Mouse (Mus musculus) frontal cortex, postnatal 10 days (tissue): ENCODE measurements around the gene Tfpt.
A peak's percentile ranks its signal among the peaks of the same experiment; 100 is the strongest.

ENCODE experiments used
- DNase-seq, 2 experiments: peaks; one replicate each; pipeline ENCODE4 v3.0.0; 2022; ENCODE audit warnings: low spot score in 2 of 2, mixed read lengths in 1 of 2

Gene Tfpt

DNA sequence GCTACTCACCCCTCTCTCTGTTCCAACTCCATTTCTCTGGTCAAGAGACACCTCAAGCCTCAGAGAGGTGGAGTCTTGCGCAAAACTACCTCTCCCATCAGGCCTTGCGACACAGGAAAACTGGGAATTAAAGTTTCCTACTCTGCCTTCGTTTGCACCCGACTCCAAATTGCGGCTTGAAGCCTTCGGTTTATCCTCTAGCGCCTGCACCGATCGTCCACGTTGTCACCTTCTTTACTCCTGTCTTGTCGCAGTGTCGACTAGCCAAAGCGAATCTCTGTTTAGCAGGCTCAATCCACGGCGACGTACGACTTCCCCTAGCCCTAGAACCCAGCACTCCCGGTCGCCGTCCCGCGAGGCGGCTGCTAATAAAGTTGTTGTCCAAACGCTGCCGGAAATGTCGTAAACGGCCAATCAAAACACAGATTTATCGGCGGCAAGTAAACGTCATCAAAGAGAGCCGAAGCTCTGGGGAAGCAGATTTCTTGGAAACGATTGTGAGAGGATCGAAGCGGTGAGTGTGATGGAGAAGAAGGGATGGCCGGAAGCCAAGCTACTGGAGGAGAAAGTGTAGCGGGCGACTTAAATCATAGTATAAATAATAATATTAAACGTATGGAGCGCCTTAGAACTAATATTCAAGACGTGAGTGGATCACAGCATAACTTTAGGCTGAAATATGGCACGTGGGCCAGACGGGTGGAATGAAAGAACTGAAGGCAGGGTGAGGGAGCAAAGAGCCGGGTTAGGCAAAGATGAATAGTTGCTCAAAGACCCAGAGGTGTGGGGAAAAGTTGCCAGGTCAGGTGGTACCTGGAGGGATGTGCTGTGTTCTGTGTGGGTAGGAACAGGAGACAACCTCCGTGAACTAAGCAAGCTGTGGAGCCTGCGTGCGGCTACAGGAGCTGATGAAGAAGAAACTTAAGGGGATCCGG, at the start of gene Tfpt, which contains the start of gene Prpf31:
Gene Tfpt (minus strand): TSS at position 387 of the 935 bp plus-strand sequence.
Gene Prpf31 (plus strand): TSS at position 443 of the 935 bp plus-strand sequence.
- DNase-seq: peak; percentile 88 to 93

- DNase-seq: no peak
Measured at GRCm38 (mm10) chr7:3677342-3677741, 47.6 kb upstream of the Tfpt start, which contains the start of gene Tmc4. Tmc4 (minus strand) TSS chr7:3677553.

DNA sequence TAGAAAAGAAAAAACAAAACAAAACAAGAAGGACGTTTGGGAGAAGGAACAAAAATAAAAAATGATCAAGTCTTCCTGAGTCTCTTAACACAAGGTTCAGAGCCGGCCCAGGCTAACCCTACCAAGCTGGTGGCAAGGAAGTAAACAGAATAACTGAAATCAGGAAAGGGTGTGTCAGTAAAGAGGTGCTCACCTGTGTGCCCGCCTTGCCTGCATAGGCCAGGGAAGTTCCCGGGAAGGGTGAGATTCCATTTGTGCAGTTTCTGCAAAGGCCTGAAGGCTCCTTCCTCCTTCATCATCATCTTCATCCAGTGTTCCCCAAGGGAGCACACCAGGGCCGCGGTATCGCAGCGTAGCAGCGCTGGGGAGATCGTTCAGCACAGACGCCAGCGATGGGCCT, 46.6 kb upstream of the Tfpt start:
- DNase-seq: no peak

DNA sequence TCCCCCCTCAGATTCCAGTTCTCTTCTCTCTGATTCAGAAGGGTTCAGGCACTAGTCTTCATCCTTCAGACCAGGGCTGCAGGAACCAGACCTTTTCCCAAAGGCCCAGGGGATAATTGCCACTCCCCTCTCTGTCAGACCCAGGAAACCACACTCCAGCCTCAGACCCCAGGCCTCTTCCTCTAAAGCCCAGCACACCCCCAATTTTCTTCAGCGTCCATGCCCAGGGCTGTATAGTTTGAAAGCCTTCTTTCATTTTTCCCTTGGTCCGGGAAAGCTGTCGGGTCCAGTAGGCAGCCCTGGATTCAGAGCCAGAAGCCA, 45.5 kb upstream of the Tfpt start:
- DNase-seq: no peak

DNA sequence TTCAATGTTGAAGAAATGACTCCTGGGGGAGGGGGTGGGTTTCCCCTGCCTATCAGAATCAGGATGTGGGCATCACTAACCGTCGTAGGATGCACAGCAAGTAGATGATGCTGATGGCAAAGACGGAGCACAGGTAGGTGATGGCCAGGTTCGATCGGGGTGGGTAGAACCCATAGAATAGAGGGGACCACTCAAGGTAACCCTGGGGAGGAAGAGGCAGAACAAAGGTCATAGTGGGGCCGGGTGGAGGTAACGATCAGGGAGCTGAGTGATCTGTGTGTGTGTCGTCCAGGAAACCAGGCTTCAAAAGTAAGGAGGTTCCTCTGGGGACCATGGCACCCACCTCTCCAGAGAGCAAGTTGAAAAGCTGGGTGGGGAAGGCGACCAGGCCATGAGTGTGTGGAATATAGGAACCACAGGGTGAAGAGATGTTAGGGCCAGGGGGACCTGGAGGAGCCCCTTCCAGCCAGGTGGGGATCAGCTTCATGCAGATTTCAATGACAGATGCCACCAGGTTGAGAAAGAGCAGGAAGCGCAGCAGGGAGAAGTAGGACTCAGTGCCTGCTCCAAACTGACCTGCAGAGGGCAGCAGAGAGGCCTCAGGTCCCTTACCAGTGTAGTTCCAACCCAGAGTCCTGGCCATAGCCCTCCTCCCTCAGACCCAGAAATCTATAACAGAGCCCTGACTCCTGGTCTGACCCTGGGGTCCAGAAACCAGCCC, 44.9 kb upstream of the Tfpt start:
- DNase-seq: peak in 1 of 2 experiments; percentile 79

- DNase-seq: no peak
Measured at GRCm38 (mm10) chr7:3666921-3667391, 37.2 kb upstream of the Tfpt start.

- peak; percentile 95 to 97 for DNase-seq
Measured at GRCm38 (mm10) chr7:3665215-3666114, 35.7 kb upstream of the Tfpt start, which contains the start of gene Leng1. Leng1 (minus strand) TSS chr7:3665840.

GRCm38 (mm10) chr7:3664524-3665214, 34.9 kb upstream of the Tfpt start:
- no peak for DNase-seq

DNA sequence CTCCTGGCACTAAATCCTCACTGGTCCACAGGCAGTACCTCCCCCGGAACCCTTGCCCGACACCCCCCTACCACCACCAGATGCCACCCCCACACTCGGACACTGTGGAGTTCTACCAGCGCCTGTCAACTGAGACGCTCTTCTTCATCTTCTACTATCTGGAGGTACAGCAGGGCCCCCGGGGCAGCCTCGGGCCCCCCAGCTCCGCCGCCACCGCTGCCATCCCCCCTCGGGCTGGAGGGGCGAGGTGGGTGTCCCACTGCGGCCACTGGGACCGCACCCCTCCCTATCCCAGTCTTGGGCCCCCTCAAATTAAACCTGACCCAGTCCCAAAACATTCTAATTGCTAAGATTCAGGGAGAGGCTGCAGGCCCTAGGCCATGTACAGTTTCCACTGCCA, 28.8 kb upstream of the Tfpt start:
- DNase-seq: no peak

DNA sequence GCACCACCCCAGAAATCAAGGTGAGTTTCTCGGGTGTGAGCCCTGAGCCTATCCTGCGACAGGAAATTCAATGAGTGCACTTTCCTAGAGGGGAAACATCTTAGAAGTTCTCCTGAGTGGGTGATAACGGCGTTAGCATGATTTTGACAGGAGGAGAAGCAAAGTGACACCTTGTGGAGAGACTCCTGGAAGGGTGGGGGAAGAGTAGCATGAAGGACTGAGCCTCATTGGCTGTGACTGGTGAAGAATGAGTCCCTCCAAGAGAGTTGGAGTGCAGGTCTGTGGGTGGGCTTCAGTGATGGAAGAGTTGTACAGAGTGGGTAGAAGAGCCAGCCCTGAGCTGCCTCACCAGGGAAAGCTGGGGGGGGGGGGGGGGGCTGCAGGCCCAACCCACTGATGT, 27.2 kb upstream of the Tfpt start:
- no peak for DNase-seq

- no peak for DNase-seq
Measured at GRCm38 (mm10) chr7:3646641-3647040, 16.9 kb upstream of the Tfpt start.

DNA sequence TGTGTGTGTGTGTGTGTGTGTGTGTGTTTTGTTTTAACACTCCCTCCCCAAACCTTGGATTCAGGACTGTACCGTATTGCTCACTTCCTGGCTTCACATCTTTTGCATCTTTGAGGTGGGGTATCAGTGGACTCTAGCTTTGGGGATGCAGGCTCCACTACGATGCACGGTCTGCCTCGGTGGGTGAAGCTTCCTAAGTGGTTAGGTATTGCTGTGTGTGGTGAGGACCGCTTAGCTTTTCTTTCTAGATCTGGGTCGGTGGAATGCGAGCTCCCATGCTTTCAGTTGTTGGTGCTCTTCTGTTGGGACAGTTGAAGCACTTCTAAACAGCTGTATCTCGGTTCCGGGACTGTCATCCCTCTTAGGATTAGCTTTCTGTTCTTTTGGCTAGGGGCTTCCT, 16.5 kb upstream of the Tfpt start:
- no peak for DNase-seq

DNA sequence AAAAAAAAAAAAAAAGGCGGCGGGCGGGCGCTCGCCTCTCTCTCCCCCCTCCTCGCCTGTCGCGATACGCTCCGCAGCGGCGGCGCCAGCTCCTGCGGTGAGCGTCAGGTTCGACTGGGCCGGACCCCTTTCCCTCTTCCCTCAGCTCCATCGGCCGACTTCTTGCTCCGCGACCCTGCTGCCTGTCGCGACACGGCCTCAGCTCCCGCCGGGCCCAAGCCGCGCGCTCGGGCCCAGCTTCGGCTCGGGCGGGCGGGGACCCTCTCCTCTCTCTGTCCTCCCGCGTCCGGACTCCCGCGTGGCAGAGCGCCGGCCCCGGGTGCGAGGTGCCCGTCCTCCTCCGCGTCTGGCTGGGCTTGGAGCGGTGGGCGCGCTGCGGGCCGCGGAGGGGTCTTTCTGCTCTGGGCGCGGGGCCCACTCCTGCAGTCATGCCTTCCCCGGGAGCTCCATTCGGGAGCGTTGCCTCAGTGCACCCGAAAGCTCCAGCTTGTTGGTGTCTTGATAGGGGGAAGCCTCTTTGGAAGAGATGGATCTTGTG, 15.8 kb upstream of the Tfpt start:
- peak in 1 of 2 experiments; percentile 59 for DNase-seq

- DNase-seq: peak; percentile 99 to 100
Measured at GRCm38 (mm10) chr7:3644672-3645487, 15.2 kb upstream of the Tfpt start, which contains the start of gene Cnot3. Cnot3 (plus strand) TSS chr7:3645268.

DNA sequence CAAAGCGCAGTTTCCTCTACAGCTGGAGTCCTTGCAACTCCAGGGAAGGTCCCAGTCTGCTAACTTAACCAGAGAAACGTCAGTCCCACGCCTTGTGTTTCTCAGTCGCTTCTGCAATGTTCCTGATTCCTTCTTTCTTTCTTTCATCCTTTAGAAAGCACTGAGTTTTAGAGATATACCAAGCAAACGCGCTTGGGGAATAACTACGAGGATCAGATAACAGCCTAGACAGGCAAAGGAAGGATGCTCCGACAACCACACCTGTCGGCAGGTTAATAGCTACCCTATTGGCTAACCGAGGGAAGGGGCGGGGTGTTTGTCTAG, 14.6 kb upstream of the Tfpt start:
- DNase-seq: no peak

DNA sequence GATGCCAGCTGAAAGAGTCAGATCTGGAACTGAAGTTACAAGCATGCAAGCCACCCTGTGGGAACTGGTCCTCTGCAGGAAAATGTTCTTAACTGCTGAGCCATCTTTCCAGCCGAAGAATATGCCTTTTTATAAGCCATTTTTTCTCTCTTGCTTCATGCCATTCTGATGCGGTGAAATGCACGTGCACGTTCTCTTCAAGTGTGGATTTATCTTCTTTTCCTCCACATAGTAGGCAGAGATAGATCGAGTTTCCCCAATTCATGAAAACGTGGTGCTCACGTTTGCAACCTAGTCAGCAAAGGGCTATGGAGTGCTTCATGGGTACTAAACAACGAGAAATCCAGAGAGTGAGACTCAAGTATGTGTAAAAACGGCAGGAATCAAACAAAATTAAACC, 14.1 kb upstream of the Tfpt start:
- no peak for DNase-seq

DNA sequence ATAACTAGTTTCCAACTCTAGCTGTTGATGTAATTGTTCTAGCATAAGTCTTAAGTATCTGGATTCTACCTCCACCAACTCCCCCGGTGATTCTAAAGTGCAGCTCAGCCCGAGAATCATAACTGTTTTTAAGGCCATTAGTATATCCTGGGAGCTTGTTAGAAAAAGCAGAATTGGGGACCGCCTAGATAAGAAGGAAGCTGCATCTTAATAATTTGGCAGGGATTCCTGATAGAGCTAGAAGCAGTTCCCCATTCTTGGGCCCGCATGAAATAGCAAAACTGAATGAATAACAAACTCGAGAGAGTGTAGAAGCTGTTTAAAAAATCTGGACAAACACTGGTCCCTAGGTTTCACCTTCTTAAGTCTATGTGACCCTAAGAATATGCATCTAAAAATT, 13.7 kb upstream of the Tfpt start:
- DNase-seq: no peak

DNA sequence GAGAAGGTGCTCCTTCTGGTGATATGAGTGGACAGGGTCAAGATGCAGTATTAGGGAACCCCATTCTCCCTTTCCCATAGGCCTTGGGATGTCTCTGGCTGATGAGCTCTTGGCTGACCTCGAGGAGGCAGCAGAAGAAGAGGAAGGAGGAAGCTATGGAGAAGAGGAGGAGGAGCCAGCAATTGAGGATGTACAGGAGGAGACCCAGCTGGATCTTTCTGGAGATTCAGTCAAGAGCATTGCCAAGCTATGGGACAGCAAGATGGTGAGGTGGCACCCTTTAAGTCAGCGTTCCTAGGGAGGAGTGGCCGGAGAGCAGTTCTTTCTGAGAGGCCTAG, 718 bp upstream of the Tfpt start:
- DNase-seq: no peak

GRCm38 (mm10) chr7:3629030-3629429, 699 bp downstream of the Tfpt start:
- no peak for DNase-seq
